Mouse (Mus musculus): ENCODE measurements at regions not wholly inside any gene's neighbourhood (a gene's known extent, or its start where the extent isn't known, plus 50 kb on each side); places are given as distances from the start of the nearest gene placed in this dataset.

DNA sequence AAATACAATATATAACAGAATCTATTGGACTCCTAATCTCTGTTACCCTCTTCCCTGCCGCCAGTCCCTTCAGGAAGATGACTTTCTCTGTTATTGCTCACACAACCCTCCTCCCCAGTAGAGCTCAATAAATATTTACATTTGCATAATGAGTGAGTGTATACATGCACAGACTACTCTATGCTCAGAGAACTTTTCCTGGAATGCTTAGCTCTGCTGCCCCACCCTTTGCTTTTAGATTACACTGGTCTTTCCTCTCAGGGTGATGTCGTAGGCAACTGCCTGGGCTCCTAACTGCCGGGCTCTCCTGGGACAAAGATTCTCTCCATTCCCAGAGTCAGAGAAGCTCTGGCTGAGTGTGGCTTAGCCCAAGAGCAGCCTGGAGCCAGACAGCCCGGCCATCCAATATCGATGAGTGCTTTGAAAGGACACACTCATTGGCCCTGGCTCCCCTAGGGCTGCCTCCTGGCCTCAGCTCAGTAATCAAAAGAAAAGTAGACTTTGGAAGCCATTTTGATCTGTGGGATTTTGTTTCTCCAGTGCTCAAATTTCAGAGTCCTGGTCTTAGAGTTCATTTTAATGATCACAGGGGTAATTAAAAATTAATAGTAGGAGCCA lies 109.2 kb upstream of the Cdh4 start:
- no peak for DNase-seq (ENCODE audit: low spot score in 2 of 2)

DNA sequence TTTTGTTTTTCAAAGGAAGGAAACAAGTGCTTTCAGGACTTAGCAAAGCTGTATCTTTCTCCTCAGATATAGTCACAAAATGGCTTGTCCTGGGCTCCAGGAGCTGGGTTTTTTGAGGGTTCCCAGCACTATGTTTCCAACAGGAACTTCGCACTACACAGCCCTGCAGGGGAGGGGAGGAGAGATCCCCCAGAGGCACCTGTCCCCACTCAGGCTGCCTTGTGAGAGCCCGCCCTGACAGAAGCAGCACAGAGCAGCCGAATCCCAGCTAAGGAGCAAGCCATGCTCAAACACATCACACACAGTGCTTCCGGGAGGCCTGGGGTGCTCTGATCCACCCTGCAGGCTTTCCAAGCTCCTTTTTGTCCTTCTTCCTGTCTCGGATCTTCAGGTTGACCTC lies 108.6 kb upstream of the Cdh4 start:
- no peak for DNase-seq (ENCODE audit: low spot score in 2 of 2)

DNA sequence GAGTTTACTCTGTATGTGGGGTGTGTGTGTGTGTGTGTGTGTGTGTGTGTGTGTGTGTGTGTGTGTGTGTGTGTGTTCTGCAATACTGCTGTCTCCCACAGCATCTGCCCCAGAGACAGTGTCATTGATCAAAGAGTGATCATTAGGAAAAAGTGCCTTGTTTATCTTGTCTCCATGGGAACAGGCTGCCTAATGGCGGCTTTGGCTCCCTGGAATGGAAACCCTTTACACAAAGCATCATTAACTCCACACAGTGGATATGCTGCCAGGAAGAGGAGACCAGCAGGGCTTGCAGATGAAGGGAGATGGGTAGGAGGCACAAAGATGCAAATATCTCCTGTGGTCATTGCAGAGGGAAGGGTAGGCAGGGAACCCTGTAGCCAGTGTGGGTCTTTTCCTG lies 106.0 kb upstream of the Cdh4 start:
- DNase-seq (ENCODE audit: low spot score in 2 of 2), result no peak

DNA sequence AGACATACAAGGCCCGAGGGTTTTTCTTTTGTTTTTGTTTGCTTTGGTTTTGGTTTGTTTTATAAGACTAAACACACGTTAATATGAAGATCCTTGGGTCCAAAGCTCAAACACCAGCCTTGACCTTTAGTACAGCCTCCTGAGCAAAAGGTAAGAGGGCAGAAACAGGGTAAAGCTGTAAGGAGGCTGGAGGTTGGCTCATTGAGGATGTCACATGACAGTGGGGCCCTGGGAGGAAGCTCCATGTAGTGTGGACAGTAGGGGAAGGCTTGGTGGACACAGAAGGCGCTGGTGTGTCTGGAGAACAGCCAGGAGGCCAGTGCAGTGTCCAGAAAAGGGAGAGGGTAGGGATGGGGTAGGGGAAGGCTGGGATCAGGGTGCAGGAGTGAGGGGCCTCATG lies 89.6 kb upstream of the Cdh4 start:
- DNase-seq (ENCODE audit: low spot score in 2 of 2), result no peak

DNA sequence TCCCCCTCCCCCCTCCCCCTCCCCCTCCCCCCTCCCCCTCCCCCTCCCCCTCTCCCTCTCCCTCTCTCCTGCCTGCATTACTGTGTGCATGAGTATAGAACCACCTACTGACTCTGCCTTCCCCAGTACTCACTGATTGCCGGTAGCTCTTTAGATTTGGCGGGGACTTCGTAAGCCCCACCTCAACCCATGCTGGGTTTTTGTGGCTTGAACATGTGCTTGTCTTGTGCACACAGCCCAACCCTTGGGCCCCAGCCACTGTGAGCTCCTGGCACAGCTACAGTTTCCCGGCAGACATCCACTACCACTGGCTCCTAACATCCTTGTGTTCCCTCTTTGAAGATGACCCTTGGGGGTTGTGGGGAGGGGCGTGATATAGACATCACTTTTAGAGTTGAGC lies 87.4 kb upstream of the Cdh4 start:
- DNase-seq (ENCODE audit: low spot score in 2 of 2), result no peak

DNA sequence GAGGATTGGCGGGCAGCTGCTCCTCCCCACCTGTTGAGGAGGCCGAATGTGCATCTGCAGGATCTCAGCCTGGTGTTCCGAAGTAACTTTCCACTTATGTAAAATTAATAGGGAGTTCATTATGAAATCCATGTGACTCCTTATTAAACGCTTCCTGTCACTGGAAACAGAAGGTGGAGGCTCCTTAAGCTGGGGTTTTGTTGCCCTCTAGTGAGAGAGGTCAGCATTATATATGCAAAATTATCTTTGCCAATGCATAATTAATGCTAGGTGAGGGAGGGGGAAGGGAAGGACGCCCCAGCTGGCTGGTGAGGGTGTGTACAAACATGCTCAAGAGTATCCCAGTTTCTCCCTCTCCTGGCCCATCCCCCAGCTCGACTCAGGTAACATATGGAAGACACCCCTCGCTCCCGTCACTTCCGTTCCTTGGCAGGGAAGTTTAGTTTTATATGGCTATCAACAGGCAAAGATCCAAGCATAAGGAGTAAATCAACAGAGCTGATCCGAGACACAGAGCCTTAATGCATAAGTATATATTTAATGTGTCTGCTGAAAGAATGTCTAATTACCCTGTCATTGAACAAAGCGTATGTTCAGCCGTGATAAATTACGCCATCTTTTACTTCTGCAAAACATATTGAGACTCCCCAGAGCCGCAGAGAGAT lies 71.2 kb upstream of the Cdh4 start:
- no peak for DNase-seq (ENCODE audit: low spot score in 2 of 2)

DNA sequence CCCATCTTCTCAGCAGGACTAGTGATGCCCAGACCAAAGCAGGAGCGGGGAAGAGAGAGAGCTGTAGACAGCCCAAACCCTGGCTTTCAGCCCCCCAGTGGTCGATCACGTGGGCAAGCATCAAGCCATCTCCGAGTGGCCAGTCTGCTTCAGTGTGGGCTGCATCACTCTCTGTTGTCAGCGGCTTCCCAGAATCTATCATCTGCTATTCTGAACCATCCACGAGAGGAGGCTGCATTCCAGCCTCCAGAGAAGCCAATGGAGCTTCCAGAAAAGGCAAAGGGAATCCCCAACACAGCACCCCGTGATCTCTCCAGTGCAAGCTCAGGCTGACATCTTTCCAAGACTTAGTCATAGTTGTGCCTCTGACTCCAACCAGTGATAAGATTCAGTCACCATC lies 70.7 kb upstream of the Cdh4 start:
- DNase-seq (ENCODE audit: low spot score in 2 of 2), result no peak

DNA sequence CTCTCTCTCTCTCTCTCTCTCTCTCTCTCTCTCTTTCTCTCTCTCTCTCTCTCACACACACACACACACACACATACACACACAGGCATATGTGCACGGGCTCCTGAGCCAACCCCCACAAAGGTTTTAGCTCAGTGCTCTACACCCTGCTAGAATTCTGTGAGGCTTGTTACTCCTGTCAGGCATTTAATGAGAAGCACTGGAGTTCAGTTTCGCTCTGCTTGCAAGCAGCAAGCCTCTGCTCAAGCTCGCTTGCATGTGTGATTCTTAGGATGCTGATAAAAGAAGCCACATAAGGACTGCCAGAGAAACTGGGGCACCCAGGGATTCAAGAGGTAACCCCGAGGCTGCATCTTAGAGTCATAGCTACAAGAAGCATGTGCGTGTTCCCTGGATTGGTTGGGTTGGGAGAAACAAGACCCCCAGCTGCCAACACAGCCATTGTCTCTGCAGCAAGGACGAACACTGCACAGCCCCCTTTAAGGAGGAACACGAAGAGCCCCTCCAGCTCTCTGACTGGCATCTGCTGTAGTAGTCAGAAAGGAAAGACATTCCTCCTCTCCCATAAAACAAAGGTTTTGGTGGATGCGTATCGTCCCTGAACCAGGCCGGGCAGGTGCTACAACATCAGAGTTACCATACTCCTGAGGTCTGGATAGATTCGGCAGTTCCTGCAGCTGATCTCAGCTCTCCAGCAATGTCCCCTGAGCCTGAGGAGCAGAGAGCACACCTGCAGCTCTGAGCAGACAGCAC lies 62.4 kb upstream of the Cdh4 start:
- no peak for DNase-seq (ENCODE audit: low spot score in 2 of 2)

DNA sequence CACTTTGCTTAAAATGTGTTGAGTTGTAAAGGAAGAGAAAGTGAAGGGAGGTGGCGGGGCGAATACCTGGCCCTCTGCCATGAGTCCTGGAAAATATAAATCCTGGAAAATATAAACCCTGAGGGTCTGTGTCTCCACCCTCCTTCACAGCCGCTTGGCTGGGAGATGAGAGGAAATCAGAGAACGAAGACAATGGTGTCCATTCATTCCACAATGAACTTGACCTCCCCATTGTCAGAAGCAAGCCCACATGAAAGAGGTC lies 61.9 kb upstream of the Cdh4 start:
- no peak for DNase-seq (ENCODE audit: low spot score in 2 of 2)

DNA sequence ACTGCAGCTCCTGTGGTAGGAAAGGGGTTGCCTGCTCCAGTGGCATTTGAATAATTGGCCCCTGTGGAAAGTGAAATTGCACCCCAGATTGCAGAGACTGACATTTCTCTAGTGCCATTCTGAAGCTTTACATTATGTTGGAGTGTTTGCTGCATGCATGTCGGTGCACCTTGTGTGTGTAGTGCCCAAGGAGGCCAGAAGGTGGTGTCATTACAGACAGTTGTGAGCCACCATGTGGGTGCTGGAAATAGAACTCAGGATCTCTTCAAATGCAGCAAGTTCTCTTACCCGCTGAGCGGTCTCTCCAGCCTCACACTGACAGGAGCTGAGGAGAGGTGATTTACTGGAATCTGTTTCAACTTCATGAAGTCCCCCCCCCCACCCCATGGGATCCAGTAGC lies 60.3 kb upstream of the Cdh4 start:
- DNase-seq (ENCODE audit: low spot score in 2 of 2), result no peak

DNA sequence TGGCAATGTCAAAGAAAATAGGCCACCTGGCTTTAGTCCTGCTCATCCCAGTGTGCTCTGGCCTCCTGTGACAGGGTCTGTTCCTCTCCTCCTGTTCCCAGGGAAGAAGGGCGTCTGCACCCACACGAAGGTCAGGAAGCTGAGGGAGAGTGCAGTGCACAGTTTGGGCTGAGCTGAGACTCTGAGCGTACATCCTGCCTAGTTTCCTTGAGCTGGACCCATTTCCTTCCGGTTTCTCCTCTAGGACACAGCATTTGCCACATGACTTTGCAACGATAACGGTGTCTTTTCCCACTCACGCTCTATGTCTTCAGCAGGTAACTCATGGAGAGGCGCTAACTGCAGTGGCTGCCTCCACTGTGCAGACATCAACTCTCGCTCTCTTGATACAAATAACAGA lies 59.6 kb upstream of the Cdh4 start:
- DNase-seq (ENCODE audit: low spot score in 2 of 2), result no peak

DNA sequence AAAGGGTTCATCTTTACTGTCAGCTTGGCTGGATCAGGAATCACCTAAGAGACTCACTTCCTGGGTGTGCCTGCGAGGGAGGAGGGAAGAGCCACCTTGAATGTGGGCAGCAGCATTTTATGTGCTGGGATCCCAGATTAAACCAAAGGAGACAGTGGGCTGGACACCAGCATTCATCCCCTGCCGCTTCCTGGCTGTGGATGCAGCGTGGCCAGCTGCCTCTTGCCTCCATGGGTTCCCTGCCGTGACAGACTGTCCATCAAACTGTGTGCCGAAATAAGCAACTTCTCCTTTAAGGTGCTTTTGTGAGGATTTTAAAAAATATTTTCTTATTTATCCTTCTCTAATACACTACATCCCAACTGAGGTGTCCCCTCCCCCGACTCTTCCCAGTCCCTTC lies 55.4 kb upstream of the Cdh4 start:
- no peak for DNase-seq (ENCODE audit: low spot score in 2 of 2)

DNA sequence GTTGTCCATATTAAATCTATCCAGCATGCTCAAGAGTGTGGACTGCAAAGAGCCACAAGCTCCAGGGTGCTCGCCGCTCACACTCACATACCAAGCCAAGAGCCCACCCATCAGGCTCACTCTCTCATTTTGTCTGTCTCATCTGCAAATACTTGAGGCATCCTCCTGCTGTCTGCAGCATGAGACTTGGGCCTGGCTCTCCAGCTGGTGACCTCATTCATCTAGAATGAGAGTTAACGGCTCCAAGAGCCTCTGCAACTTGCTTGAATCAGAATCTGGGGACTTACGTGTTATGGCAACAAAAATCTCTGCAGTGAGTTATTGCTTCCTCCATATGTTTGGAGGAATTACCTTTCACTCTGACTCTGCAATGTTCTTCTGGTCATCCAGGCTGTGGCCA lies 51.7 kb upstream of the Cdh4 start:
- no peak for DNase-seq (ENCODE audit: low spot score in 2 of 2)

DNA sequence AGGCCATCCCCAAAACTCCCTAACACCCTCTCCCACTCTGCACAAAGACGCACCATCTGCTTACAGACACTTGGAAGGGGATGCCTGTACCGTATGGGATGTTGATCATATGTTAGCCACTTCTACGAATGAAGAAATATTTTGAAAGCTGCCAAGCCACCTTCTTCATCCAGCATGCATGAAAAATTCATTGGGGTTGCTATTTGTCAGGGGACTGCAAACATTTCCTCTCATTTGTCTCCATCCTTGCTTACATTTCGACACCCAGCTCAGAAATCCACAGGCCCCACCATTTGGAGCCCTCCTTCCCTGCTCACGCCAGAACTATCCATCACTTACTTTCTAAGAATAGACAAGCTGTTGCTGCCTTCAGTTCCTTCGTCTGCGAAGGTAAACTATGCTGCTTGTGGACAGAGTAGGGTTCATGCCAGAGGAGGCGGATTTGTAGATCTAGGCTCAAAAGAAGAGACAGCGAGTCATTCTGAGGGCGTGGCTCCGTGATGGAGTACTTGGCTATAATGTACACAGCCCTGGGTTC lies 51.2 kb upstream of the Cdh4 start:
- DNase-seq (ENCODE audit: low spot score in 2 of 2), result no peak
